Mouse (Mus musculus): ENCODE results near the gene Strap. TPM values are rescaled to one million over a fixed set of nuclear protein-coding genes. Genes with fewer than 3 reads are reported as not detected.
"Not testable (repeated sequence)": the region's sequence is repeated elsewhere in the genome, so short reads cannot be mapped to it uniquely, and the experiment has no call there.

The Strap gene
- total RNA-seq (2021) = 10 to 100 TPM; 78.8 to 88.3 TPM
- long read RNA-seq, experiment 1, transcript Strap-201 (10 exons, 2,650 nt) = major isoform, 174 of 182 reads
- long read RNA-seq, experiment 1, partial matches to known transcripts = 3 of 182 reads
- long read RNA-seq, experiment 1, other reads (novel, unspliced or antisense) = 4 of 182 reads
- long read RNA-seq, experiment 2, transcript Strap-201 (10 exons, 2,650 nt) = major isoform, 139 of 142 reads
- long read RNA-seq, experiment 2, partial matches to known transcripts = 1 of 142 reads
- long read RNA-seq, experiment 2, other reads (novel, unspliced or antisense) = 2 of 142 reads

DNA sequence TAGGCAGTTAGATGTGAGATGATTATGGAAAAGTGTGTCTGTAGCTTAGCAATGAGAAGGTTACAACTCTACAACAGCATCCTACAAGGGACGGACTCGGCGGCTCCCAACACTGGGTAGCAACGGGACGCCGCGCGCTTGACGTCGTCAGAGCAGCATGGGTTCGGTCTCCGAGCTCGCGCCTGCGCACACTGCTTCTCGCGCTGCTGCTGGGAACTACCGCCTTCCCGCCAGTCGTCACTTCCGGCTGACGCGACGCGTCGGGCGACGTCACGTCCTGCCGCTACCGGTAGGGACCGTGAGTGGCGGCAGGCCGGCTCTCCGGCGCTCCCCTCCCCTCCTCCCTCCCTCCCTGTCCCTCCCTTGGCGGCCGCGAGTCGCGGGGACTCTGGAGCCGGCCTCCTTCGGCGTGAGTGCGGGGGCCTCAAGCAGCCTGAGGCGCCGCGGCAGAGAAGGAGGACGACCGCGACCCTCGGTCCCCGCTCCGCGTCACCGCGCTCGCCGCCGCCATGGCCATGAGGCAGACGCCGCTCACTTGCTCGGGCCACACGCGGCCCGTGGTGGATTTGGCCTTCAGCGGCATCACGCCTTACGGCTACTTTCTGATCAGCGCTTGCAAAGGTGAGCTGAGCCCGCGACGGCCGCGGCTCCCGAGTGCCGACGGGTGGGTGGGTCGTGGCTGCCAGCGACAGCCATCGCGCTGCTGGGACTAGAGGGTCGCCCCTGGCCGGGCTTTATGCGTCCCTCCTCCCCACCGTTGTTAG, at the start of gene Strap:
Gene Strap (plus strand): TSS at position 233 of the 764 bp plus-strand sequence.
- intact Hi-C loops (cut with DNase I) = no loop called here
- peak; percentile 97 for DNase-seq

DNA sequence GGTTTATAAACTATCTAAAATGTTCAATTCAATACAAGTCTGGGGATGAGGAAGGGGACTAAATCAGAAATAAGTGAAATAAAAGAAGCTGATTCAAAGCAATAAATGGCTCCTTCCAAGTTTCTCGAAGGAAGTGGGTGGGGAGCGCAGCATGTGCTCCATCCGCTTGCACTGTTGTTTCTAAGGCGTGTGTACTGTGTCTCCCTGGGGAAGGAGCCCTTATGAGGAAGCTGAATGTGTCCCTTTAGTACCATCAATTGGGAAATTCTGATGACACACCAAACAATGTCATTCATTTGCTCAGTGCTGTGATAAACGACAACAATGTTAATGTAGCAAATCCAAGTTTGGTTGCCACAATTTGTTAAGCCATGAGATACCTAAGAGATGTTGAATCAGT, 47.2 kb upstream of the Strap start:
- intact Hi-C loops (cut with DNase I) = no loop called here
- no peak for DNase-seq

DNA sequence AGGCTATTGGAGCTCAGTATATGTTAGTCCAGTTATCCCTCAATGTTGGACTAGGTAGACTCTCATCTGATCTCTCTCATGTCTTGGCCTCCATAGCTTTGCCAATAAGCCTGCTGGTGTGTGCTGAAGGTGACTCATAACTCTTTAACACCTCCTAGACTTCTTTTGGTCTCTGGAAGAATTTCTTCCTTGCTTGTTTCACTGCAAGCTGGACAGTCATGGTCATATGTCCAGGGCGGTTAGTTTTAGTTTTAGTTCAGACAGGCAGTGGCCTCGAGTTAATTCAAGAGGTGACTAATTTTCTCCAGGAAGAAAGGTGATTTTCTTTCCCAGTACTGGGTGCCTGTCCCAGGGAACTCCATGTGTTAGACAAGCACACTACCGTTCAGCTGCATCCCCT, 46.8 kb upstream of the Strap start:
- DNase-seq = no peak
- intact Hi-C loops (cut with DNase I) = no loop called here

DNA sequence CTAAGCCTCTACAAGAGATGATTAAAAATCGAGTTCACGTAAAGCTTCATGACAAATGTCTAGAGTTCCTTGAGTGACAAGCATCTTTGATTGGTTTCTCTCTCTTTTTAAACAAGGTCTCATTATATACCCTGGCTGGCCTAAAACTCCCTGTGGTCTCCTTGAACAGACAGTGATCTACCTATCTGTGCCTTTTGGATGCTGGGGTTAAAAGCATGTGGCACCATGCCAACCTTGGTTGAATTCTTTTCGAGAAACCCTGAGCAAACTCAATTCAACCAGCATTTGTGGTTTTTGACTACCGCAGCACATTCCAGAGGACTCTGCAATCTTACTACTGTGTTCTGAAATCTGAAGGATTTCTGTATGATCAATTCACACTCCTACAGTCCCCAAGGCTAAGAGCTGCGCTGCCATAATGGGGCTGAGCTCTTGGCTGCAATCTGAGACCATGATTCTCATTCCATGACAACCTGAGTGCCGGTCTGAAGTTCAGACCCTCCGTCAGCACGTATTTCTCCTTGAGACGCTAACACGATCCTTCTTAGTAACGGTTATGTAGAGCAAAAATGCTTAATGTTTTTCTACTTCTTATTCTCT, 46.3 kb upstream of the Strap start:
- no peak for DNase-seq
- intact Hi-C loops (cut with DNase I) = no loop called here

DNA sequence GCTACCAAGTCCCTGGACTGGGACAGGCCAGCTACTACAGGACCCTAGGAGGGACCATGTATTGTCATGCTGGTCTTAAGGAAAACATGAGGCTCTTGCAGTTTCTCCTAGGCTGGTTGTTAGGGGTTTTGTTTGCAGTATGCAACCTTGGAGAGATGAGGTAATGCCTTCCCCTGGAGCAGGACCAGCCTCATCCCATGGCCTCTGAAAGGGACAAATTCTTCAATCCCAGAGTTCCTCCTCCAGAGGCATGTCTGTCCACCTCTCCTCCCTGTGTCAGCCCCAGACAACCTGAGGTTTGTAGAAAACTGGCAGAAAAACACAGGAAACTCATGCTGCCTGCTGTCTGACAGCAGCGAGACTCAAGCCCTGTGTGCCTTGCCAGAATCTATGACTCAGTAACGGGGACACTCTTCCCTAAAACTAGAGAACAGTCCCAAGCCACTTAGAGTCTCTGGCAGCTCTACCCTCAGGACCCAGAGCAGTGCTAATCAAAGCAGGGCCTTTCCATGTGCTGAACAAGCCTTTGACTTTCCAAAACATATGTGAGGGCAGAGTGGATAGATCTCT, 44.2 kb upstream of the Strap start:
- intact Hi-C loops (cut with DNase I) = no loop called here
- DNase-seq = peak; percentile 27 to 28

DNA sequence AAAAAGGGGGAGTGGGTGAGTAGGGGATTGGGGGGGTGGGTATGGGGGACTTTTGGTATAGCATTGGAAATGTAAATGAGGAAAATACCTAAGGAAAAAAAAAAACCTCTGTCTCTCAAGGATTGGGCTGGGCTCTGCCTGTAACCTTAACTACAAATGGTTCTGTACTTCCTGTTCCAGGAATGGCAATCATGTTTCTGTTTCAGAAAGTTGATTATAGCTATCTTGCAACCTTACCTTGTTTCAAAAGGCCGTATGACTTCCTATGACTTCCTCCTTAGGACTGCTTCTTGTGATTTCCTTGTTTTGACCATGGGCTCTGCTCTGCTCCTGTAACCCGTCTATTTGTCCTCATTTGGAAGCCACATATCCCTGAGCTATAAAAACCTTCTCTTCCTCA, 40.6 kb upstream of the Strap start:
- no peak for DNase-seq
- intact Hi-C loops (cut with DNase I) = no loop called here

DNA sequence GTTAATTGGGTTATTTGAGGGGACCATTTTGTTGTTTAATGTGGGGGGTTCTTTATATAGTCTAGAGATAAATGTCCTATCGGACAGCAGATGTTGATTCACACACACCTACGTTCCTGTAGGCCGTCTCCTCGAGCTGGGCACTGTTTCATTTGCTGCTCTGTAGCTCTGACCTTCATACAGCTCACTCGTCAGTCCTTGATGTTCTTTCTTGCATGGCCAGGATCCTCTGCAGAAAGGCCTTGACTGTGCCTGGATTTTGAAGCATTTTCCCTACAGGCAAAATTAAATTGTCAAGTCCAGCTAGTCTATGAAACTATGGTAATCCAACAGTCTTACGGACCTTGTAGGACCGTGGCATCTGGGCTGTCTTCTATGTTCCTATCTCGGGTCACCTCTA, 39.8 kb upstream of the Strap start:
- no peak for DNase-seq
- intact Hi-C loops (cut with DNase I) = no loop called here

DNA sequence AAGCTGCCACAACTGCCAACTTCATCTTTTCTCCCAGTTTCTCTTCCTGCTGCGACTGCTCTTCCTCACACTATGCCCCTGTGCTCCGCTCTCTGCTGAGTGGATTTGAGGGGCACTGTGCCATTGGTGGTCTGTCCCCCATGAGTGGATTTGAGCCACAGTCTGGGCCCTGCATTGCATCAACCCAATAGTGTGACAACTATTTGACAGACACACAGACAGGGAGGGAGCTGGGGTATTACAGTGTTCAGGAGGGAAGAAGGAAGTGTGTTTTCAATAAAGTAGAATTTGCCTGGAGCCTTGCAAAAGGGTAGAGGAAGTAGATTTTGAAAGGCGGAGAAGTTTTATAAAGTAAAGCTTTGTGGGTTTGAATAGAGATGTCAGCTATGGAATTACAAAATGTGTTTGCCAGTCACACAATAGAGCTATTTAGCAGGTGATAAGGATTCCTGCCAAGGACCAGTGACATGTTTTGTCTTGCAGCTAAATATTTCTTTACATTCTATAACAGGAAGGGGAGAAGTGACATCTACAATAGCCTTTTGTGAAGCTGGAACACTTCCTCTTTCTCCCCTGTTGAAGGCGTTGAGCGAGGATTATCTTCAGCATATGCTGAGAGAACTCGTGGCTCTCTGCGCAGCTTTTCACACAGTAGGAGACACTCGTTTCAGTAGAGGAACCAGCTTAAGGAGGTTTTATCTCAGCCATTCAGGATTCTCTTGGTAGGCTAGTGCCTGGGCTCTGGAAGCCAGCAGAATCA, 38.3 kb upstream of the Strap start:
- DNase-seq = no peak
- intact Hi-C loops (cut with DNase I) = no loop called here

DNA sequence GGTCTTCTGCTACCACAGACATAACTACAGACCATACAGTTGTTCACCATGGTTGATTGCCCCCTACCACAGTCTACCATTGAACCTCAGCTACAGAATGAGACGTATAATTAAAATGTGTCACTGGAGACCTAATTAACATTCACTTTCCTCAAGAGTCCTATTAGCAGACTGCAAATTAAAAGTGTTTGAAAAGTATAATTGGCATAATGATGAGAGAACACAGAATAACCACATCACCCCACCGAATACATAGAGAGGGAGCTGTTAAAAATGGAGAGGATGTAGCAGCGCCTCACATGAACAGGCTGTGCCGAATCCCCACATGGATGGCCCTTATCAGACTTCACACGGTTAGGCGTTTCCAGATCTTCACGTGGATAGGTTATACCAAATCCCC, 35.4 kb upstream of the Strap start:
- intact Hi-C loops (cut with DNase I) = no loop called here
- no peak for DNase-seq

DNA sequence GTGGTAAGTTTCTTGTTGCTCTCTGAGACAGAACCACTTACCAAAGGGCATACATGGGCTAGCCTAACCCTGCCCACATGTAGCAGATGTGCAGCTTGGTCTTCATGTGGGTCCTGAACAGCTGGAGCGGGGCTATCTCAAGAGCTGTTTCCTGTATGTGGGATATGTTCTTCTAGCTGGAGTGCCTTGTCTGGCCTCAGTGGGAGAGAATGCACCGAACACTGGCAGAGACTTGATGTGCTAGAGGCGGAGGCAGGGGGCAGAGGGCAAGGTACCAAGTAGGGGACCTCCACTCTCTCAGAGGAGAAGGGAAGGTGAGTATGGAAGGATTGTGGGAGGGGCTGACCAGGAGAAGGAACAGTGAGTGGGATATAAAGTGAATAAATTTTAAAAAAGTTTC, 32.7 kb upstream of the Strap start:
- DNase-seq = no peak
- intact Hi-C loops (cut with DNase I) = loop anchor here (5.0 kb wide), 1 partner anchor 35 kb away; no protein-coding TSS in a partner anchor

DNA sequence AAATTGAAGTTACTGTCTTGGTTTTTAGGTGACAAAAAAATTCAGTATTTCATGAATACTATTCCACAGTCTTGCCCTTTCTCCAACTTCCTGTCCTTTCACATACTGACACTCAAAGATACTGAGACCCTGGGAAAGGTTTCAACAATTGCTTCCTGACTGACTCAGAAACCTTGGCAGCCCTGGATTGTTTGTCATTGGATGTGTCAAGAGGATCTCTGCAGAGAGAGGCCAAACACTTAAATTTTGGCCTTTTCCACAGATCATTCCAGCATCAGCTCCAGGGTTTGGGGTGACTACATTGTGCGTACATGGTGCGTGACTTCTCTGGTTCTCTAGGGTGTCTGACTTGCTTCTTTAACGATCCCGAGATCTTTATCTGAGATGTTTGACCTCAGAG, 32.0 kb upstream of the Strap start:
- intact Hi-C loops (cut with DNase I) = loop anchor here (5.0 kb wide), 1 partner anchor 36 kb away; no protein-coding TSS in a partner anchor
- DNase-seq = peak; percentile 28 to 43

DNA sequence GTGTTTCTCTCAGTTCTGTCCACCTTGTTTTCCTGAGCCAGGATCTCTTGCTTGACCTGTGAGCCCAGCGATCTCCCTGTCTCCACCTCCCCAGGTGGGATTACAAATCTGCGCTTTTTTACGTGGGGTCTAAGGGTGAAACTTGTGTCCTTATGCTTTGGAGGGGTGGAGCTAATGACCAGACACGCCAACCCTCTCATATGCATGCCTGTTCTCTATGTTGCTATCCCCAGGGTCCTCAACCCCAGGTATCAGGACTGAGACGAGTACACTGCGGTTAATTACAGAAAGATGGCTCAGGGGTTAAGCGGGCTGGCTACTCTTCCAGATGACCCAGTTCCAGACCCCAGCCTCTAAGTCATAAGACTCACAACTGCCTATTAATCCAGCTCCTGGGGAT, 31.4 kb upstream of the Strap start:
- intact Hi-C loops (cut with DNase I) = loop anchor here (5.0 kb wide), 1 partner anchor 36 kb away; no protein-coding TSS in a partner anchor
- no peak for DNase-seq

DNA sequence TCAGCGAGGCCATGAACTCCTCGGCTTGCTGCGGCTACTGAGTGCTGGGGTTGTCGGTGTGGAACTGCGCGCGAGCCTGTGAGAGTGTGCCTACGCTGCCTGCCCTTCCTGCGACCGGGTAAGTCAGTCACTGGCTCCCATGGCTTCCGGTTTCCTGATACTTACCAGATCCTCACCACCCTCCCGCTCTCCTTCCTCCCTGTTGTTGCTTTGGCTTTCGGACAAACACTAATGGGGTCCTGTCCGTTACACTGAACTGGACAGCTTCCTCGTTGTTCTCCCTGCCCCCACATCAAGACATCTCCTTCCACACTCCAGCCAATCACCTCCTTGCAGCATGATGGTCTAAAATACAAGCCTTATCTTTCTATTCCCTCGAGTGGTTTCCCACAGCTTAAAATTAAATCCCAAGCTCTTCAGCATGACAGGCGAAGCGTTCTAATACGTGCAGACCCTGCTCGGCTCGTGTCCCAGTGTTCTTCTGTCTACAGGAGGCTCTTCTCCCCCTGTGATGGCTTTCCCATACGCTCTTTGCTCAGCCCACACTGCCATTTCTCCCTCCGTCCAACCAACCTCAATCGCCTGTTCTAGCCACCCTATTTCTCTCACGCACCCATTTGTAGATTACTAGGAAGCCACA, 30.5 kb upstream of the Strap start:
- intact Hi-C loops (cut with DNase I) = loop anchor here (5.0 kb wide), 1 partner anchor 37 kb away; no protein-coding TSS in a partner anchor
- DNase-seq = peak; percentile 47 to 59

DNA sequence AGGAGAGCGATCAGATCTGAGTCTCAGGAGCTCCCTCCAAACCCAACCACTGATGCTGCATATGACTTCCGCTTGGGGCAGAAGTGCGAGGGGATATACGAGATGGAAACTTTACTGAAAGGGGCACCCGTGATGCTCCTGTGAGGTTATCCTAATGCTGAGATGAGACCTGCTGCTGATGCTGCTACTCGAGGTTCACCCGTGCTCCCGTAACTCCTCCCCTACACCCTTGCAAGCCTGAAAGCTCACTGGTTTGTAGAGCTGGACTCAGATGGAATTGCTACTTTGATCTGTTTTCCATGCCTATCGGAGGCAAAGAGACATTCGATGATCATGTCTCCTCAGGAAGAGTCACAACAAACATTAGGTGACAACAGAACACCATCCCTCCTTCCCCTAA, 28.7 kb upstream of the Strap start:
- no peak for DNase-seq
- intact Hi-C loops (cut with DNase I) = no loop called here

DNA sequence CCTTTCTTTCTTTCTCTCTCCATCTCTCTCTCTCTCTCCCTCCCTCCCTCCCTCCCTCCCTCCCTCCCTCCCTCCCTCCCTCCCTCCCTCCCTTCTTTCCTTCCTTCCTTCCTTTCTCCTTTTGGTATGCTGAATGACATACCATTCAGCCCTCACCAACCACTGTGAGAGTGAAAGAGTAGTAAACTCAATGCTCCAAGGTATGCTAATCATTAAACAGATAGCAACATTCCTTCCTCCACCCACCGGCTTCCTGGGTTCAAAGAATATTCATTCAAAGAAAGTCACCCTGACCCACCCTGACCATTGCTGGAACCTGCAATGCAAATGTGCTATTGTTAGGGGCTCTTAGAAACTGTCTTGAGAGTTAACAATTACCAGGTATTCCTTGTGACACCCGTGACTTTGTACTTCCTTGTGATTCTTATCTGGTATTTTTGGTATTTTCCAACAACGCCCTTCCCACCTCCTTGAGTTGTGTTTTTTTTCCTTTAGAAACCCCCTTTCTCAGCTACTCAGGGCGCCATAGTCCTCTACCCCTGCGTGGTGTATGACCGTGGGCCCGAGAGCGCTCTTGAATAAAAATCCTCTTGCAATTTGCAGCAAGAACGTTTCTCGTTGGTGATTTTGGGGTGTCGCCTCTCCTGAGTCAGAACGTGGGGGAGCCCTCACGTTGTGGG, 26.0 kb upstream of the Strap start:
- DNase-seq; intact Hi-C loops (cut with DNase I): not testable (repeated sequence)

DNA sequence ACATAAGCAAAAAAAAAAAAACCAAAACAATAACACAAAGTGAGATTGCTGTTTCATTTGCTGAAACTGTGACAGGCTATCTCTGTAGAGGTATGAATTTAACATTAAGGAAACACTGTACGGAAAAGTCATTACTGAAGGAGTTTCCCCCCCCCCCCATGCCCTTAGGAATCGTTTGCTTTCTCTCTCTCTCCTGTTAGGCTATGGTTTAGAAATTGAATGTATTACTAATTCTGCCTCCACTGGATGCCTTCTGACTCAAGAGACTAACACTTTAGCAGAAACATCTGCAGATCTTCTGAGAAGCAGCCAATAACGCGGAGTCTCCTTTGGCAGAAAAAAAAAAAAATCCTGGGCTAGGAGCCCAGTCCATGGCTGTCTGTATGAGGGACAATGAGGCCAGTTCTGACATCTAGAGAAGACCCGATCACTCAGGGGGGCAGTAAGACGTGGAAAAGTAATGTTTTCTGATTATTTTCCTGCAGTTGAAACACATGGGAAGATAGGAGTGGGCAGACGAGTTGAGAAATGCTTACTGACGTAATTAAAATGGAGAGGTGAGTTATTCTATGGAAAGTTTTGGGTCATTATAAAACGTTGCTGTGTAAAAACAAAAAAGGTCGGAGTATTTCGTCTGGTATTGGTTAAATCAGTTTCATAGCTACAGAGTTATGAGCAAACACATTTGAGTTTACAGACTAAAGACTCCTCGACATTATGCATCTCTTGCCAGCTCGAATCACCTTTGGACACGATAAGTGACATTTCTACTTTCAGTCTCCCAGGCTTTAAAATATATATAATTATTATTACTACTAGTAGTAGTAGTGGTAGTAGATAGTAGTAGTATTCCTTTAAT, 24.5 kb upstream of the Strap start:
- DNase-seq = peak in 1 of 2 experiments; percentile 57
- intact Hi-C loops (cut with DNase I) = loop anchor here (10.0 kb wide), 1 partner anchor 156 kb away; no protein-coding TSS in a partner anchor

DNA sequence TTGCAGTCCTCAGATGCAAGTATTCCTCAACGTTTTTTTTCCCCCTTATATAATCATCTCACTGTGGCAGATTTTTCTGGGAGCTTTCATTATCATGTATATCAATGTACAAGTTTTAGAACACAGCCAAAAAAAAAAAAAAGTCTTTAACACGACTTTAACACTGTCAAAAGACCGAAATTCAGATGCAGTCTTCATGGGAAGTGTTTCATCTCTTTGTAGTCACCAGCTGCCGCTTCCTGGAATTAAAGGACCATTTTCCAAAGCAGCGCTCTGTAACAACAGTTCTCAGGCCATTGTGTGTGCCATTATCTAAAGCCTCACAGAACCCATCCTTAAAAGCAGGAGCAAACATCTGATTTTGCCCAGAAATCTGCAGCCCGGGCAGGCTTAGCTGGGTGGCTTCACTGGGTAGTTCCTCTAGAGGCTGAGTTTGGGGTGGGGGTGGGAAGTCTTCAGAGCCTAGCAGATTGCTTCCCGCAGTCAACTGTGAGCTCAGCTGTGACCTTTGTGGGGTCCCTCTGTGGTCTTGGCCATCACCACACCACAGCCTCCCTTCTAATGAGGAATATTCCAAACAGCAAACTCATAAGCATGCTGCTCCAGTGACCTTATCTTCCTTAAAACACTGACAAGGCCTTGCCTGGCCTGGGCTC, 22.1 kb upstream of the Strap start:
- DNase-seq = no peak
- intact Hi-C loops (cut with DNase I) = loop anchor here (10.0 kb wide), 1 partner anchor 158 kb away; no protein-coding TSS in a partner anchor

DNA sequence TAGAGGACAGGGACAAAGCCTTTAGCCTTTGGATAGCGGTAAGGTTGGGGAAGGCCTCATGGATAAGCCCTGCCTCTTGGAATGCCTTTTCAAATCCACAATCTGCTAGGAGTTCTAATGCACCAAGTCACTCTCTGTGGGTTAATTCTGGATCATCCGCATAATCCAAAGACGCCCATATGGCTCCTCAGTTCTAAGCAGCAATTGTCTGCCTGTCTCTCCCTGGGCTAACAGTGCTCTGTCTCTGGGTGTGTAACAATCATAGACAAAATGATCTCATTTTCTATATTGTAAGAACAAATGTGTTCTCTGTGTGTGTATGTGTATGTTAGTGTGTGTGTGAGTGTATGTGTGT, 21.6 kb upstream of the Strap start:
- DNase-seq = no peak
- intact Hi-C loops (cut with DNase I) = loop anchor here (10.0 kb wide), 1 partner anchor 158 kb away; no protein-coding TSS in a partner anchor
